Mouse (Mus musculus) large intestine, adult 2 months (tissue): ENCODE results near the gene Gdpgp1. TPM values are rescaled to one million over a fixed set of nuclear protein-coding genes. Genes with fewer than 3 reads are reported as not detected.

Experiments
- DNase-seq: peaks from one replicate; pipeline ENCODE4 v3.0.0-alpha.2; 2012; ENCODE audit warnings: low read depth, low spot score
- WGBS: fragments of 180-500 bp; shearing (Covaris S2); methylation state at CpG from one replicate; pipeline ENCODE4 v1.1.7; 2018; 5-methylcytosine and 5-hydroxymethylcytosine counted together
- polyA plus RNA-seq: library from polyadenylated mRNA; depleted of rRNA; stranded (reverse); fragments of >200 nt; gene quantifications from 2 replicates; pipeline ENCODE4 v1.2.3, GENCODE M21; 2012

Gene Gdpgp1
- polyA plus RNA-seq, 1 experiment = 3.1 TPM

DNA sequence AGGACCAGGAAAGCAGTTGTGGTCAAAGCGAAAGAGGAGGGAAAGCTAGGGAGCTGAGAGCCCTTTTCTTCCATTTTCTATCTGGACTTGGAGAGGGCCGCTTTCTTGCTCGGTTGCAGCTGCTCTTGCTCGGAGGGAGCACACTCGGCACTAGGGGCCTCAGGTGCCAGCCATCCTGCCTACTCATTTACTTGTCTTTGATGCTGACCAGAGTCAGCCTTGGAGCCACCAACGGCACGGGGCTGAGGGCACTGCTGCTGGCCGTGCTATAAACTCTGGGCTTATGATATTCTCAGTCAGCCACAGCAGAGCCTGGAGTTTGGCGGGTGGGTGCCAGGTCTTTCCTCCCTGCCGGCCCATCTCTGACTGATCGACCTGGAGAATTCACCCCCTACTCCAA lies 33.8 kb upstream of the Gdpgp1 start:
- no peak for DNase-seq

DNA sequence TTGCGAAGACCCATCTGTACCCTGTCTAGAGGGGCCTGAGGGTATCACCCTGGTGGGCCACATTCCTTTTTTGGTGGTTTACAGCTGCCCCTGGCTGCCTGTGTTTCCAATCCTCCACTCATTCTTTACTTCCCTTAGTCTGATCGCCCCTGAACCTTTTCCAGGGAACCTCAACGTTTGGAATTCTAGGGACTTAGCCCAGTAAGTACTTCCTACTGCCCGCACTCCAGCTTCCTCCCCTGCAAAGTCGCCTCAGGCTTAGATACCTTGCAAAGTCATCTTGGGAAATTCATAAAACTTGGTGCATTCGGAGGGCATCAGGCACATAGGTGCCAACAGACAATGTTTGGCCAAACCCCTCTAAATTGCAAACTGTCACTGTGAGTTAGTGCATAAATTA lies 33.4 kb upstream of the Gdpgp1 start:
- WGBS = 24% methylated on average over 6 of the region's 6 CpGs
- no peak for DNase-seq

More for the DNA sequence above, 33.8 kb upstream of the Gdpgp1 start:
- 3% methylated on average over 11 of the region's 11 CpGs for WGBS

DNA sequence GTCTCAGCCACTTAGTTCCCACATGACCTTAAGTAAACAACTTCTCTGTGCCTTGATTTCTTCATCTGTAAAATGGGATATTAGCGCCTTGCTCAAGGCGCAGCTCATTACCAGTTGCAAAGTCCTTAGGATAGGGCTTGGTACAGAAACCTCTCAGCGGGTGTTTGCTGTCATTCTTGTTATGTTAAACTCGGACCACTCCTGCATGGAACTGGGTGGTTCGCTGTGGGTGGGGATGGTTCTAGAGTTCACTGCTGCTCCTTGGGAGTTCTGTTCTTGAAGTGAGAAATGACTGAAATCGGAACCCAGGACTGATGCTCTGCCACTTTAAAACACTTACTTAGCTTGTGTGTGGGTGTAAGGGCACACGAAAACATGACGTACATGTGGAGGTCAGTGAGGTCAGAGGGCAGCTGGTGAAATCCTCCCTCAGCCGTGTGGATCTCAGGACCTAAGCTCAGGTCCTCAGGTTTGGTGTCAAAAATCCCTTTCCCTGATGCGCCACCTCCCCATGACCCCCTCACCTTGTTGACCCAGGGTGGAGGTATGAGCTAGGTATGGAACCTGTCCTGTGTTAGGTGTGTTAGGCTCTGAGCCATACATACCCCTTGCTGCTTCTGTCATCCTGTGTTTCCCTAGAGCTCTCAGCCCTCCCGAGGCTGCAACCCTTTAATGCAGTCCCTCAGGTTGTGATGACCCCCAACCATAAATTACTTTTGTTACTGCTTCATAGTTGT lies 32.6 kb upstream of the Gdpgp1 start:
- WGBS = 65% methylated on average over 11 of the region's 11 CpGs
- DNase-seq = no peak

DNA sequence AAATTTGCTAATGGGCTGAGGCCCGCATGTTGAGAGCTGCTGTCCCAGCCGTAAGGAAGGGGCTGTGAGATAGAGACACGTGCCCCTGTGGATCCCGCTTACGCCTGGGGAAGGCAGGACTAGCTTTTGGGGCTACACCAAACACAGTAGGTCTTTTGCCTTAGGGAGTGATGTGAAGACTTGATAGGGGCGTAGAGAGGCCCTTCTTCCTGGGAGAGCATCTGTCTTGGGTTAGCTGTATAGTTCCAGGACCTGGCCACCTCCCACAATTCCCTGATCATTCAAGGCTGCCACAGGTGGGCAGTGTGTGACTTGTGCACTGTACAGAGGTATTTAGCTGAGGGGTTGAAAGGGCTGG lies 32.1 kb upstream of the Gdpgp1 start:
- WGBS = 88% methylated on average over 6 of the region's 6 CpGs
- DNase-seq = no peak

DNA sequence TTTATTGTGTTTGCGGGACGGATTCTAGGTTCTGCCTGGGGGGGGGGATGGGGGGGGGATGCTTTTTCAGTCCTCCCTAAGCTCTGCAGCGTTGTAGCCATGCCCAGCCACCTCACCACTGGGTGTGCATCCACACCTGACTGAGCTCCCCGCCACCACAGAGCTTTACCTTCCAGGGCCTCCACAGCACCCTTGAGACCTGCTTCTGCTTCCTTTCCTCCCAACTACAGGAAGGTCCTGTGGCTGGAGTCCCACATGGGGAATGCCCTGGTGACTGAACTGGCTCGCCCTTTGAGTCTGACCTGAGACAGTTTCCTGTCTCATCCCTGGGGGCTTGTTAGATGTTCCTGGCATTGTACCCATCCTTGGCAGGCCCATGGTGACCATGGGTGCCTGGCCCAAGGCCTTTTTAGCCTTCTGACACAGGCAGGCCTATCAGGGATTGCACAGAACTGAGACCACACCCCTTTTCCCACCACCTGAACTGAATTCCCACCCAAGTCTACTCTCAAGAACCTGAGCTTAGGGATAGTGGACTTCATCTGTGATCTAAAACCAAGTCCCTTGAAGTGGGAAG lies 31.6 kb upstream of the Gdpgp1 start:
- no peak for DNase-seq
- WGBS = 64% methylated on average over 5 of the region's 5 CpGs

DNA sequence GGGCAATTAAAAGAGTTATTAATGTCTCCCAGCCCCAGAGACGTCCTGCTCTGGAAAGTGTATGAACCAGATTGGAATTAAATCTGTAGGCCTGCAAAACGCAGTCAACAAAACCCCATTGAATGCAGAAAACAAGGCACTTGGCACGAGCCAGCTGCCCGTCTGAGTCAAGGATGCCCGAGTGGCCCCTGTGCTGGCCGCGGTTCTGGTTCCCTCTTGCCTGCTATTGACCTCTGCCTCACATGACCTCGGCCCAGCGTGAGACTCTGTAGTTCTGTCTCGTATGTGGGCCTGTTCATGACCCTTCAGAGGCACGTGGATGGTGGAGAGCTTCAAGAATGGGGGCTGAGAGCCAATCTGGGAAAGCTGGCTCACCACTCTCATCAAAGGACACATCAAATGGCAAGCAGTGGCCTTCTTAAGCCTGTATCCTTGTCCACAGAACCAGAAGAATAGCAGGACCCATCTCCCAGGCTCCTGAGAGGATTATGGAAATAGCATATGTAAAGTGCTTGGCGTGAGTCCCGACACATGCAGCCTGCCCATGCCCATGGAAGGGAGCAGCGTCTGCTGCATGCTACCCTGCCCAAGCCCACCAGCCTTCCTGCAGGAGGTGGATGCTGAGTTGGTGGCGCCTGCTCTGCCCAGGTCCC lies 30.7 kb upstream of the Gdpgp1 start:
- no peak for DNase-seq
- WGBS = 85% methylated on average over 15 of the region's 15 CpGs

DNA sequence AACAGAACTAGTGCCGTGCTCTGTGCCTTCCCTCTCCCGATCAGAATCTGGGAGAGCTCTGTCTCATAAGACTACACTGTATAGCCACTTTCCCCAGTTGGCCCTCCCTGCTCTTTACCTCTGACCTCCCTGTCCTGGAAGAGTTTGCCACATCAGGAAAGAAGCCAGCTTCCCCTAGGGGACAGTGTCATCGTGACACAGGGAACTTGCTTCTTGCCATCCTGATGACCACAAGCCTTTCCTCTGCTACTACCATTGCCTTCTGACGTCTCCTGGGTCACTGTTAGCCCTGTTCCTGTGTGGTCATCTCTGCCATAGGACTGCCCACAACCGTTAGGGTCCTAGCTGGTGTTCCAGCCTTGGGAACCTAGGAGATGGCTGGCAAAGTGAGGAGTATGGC lies 29.7 kb upstream of the Gdpgp1 start:
- DNase-seq = no peak
- WGBS = 80% methylated on average over 5 of the region's 5 CpGs

DNA sequence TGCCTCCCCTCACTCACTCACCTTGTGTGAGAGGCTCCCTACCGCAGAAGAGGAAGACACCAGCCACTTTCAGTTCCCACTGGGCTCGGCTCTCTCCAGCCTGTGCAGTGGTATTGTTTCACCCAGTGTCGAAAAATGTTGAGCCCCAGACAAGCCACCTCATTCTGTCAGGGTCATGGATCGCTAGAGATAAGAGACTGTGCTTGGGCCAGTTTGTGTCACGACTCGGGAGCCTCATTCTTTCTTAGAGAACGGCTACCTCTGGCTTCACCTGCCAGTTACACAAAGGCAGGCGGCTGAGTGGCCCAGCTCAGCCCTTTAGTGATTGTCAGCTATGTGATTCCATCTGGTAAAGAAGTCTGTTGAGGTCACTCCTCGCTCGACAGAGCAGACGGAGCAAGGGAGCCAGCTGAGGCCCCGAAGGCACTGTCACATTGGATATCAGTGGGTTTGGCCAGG lies 29.0 kb upstream of the Gdpgp1 start:
- no peak for DNase-seq
- 68% methylated on average over 12 of the region's 12 CpGs for WGBS

DNA sequence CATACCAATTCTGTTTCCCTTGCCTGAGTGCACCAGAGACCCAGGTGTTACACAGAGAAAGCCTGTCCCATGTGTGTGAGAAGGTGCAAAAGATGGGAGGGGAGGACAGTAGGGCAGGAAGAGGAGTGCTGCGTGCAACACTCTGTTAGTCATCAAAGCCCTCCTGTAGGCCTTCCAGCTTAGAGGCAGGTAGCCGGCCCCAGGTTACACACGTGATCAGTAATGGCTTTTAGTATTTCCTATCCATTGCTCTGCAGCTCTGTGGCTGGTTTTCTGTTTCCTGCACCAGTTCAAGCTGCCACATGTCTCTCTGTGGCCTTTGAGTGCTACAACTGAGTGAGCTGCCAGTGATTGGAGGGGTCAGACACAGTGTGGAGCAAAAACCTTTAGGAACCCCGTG lies 28.3 kb upstream of the Gdpgp1 start:
- 79% methylated on average over 4 of the region's 4 CpGs for WGBS
- DNase-seq = no peak

DNA sequence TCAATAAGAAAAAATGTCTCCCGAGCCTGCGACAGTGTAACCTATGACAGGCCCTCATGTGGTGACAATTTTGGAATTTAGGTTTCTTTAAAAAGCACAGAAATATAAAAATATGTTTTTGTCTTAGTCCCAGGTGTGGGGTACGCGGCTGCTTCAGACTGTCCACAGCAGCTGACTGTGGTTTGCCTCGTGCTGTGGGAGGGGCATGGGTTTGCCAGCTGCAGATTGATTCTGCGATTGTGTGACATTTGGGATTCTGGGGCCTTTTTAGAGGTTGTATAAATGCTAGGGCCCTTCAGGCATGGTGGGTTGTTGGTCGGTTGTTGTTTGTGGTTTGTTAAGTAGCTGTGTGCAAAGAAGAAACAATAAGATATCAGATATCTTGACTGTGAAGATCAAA lies 27.7 kb upstream of the Gdpgp1 start:
- WGBS = 78% methylated on average over 7 of the region's 7 CpGs
- DNase-seq = no peak

DNA sequence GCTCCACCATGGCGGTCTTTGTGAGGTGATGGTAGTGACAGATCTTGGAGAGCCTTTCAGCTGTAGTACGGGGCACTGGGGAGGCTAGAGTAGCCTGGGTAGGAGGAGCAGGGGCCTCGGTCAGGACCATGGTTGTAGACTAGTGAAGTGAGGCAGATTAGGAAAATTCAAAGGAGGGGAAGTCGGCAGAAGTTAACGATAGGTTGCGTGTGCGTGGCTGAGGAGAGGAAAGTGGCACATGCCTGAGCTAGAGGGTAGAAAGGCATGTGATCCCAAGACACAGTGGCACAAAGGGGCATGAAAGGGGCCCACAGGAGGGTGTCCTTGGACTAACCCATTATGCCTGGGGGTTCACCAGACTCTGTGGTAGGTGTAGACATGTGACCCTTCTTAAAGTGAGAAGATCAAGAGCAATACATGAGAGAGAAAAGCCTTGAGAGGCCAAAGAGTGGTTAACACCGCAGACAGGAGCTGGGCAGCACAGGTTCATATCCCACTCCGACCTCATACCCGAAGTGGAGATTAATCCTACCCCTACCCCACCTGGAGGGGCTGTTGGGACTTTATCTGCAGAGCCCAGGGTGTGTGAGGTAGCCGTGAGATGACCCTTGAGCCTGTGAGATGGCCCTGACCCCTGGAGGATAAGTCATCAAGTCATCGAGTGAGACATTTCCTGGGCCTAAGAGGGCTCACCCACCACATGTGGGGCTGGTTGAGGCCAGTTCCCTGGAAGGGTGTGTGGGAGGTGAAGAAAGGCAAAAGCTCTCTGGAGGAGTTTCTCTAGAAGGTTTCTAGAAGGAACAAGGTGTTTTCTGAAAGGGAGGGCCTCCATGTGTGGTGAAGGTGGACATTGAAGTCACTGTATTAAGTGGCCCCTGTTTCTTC lies 26.7 kb upstream of the Gdpgp1 start:
- no peak for DNase-seq
- WGBS = 69% methylated on average over 12 of the region's 12 CpGs

DNA sequence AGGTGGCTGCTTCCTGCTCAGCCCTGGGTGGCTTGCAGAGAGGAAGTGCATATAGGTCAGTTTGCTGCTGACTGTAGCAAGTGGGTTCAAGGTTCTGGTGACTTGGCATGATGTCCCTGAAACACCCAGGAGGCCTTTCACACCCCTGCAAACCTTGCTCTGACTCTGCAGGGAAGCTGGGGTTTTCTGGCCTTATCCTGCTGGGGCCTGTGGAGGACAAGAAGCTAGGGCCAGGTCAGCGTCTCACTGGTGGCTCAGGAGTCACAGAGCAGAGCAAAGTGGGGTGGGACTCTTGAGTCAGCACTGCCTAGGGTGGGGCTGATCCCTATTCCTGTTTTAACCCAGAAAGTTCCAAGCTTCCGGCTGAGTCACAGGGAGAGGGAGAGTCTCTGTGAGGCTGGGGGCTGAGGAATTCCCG lies 25.3 kb upstream of the Gdpgp1 start:
- 21% methylated on average over 3 of the region's 3 CpGs for WGBS
- DNase-seq = no peak

DNA sequence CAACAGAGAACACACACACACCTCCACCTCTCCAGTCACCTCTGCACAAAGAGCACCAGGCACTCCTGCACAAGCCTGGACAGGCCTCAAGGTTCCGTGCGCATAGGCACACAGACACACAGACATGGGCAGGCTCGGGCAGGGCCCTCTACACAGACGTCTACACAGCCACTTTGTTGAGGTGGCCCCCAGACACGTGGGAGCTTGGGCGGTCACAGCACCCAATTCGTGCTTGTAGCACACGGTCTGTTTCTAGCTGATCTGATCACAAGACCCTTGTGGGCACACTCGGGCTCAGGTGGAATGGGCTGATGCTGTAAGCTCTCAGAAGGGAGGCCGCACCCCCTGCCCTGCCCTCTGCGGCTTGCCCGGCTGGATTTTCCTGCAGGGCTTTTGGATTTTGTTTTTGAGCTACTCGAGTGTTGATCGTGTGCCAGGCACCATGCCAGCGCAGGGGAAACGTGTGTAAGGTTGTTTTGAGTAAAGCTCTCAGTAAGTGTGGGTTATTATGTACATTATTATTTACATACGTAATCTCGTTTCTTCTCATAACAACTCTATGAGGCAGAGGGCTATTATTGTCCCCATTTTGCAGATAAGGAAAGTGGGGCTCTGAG lies 24.5 kb upstream of the Gdpgp1 start:
- DNase-seq = no peak
- WGBS = 33% methylated on average over 18 of the region's 18 CpGs

DNA sequence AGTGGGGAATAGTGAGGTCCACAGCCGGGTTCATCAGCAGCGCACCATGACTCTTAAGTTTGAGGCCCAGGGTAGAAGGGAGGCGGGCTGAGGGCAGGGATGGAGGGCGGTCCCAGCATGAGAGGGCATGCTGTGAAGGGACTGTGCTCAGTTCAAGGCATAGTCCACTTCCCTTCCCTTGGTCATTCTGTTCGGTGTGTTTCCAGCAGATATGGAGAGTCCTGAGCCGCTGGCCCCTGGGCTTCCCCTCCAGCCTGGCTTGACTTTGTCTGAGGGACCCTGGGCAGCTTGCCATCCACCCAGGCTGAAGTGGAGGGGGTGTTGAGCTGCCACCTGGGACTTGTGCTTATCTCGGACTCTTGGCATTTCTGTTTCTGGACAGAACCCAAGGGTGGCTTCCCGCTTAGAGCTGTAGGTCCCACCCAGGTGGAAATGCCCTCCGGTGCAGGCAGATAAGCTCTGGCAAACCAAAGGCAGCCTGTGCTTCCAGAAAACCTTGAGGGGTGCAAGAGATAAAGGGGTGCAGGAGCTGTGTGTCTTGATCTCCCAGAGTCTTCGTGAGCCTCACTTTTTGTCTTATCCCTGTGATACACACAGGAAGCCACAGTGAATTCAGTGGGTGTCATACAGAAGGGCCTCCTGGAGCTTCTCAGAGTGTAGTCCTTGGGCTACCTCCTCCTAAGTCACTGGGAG lies 23.8 kb upstream of the Gdpgp1 start:
- DNase-seq = no peak
- 22% methylated on average over 10 of the region's 10 CpGs for WGBS

DNA sequence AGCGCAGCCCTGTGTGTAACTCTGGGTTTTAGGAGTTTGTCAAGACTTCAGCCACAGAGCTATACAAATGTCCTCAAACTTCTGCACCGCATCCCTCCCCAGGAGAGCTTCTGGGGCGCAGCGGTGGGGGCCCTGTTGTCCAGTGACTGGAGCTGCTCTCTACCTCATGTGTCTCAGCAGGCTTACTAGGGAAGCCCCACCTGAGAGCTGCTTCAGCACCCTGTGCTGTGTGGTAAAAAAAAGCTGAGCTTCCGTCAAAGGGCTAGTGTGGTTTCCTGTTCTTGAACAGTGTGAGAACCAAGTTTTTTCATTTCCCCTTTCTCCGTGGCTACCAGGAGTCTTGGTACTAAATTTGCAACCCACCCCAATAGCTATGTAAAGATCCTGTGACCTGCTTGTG lies 23.0 kb upstream of the Gdpgp1 start:
- no peak for DNase-seq
- 67% methylated on average over 6 of the region's 6 CpGs for WGBS

DNA sequence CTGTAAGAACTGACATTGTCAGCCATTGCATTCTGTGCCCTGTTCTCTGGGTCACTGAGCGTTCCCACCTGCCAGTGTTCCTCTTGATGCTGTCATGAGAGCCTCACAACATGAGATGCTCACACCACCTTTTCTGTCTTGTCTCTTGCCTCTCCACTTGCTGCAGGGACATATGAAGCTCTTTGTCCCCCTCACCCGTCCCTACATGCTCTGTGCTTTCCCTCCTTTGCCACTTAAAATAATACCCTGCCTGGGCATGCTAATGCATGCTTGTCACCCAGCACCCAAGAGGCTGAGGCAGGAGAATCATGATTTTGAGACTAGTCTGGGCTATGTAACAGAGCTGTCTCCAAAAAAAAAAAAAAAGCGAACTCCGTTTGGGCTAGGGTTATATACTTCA lies 21.7 kb upstream of the Gdpgp1 start:
- DNase-seq = no peak
- 90% methylated on average over 4 of the region's 4 CpGs for WGBS

DNA sequence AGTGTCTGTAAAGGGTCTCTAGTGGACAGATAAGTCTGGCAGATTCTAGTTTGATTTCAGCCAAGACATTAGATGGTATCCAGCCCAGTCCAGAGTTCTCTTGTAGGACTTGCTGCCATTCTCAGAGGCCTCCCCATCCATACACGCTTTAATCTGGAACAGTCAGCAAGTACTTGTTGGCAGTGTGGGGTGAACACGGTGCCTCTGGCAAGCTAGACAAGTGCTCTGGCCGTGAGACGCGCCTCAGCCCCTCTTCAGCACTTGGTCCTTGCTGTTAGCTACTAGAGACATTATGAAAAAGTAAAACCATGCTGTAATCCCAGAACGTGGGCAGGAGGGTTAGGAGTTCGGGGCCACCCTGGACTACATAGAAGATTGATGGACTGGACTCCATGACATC lies 19.1 kb upstream of the Gdpgp1 start:
- DNase-seq = no peak
- 88% methylated on average over 7 of the region's 7 CpGs for WGBS

DNA sequence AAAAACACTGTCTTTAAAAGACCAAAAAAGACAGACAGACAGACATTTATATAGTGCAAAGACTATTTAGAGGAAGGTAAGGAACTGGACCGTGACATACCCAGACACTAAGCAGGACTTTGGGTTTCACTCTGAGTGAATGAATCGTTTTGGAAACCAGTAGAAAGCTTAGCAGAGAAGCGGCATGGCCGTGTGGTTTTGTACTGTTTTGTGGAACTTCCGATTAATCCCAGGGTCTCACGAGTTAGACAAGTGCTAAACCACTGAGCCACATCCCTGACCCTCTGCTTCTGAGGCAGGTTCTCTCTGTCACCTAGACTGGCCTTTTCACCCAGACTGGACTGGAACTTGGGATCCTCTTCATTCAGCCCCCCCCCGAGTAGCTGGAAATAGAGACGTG lies 18.2 kb upstream of the Gdpgp1 start:
- WGBS = 78% methylated on average over 8 of the region's 8 CpGs
- DNase-seq = no peak

DNA sequence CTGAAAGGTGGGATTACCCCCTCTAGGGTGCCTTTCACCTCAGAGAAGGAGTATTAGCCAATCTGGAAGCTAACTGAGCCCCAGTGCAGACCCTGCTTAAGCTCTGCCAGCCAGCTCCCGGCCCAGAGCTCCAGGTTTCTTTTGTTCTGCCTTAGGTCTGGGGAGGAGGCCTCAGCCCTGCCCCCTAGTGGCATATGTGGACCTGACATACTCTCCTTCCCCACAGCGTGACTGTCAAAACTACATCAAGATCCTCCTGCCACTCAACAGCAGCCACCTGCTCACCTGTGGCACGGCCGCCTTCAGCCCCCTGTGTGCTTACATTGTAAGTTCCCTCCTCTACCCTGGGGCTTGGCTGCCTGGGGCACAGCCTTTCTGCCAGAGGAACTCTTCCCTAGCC lies 17.3 kb upstream of the Gdpgp1 start:
- 23% methylated on average over 4 of the region's 4 CpGs for WGBS

More for the DNA sequence above, 17.3 kb upstream of the Gdpgp1 start:
- no peak for DNase-seq
